Mouse (Mus musculus) limb, embryonic 14.5 days (tissue): Measurements from ENCODE around the gene Gm45837. TPM values are rescaled to one million over a fixed set of nuclear protein-coding genes. Genes with fewer than 3 reads are reported as not detected.

ENCODE experiments used
- ATAC-seq: fragments of 200-750 bp; cut with Nextera tagmentation; 2 replicates; pipeline ENCODE4 v1.8.0; 2017; ENCODE audit warnings: low read depth, moderate number of reproducible peaks, moderate TSS enrichment; ENCODE audit not compliant: low FRiP score
- DNase-seq: peaks from one replicate; pipeline ENCODE4 v3.0.0-alpha.2; 2015; ENCODE audit warnings: low spot score
- H3K27ac ChIP-seq: fragments of 300-500 bp; sonication (generic); replicated peaks from 2 replicates; pipeline ENCODE4 v1.5.1; 2014; ENCODE audit warnings: low read depth, mild to moderate bottlenecking, low read length, moderate library complexity, mixed read lengths
- H3K27me3 ChIP-seq: fragments of 300-500 bp; sonication (generic); 2 replicates; pipeline ENCODE4 v1.6.1; 2014; ENCODE audit warnings: low read length, mixed read lengths; ENCODE audit not compliant: control insufficient read depth, insufficient read depth
- H3K36me3 ChIP-seq: fragments of 300-500 bp; sonication (generic); 2 replicates; pipeline ENCODE4 v1.6.1; 2014; ENCODE audit warnings: mild to moderate bottlenecking, low read length, moderate library complexity, mixed read lengths; ENCODE audit not compliant: control insufficient read depth, insufficient read depth
- H3K4me1 ChIP-seq: fragments of 300-500 bp; sonication (generic); 2 replicates; pipeline ENCODE4 v1.6.1; 2014; ENCODE audit warnings: antibody characterized with exemption, low read length, mixed read lengths; ENCODE audit not compliant: control insufficient read depth, insufficient read depth
- H3K4me2 ChIP-seq: fragments of 300-500 bp; sonication (generic); replicated peaks from 2 replicates; pipeline ENCODE4 v1.6.1; 2014; ENCODE audit warnings: low read depth, mild to moderate bottlenecking, low read length, moderate library complexity; ENCODE audit not compliant: severe bottlenecking
- H3K4me3 ChIP-seq: fragments of 300-500 bp; sonication (generic); replicated peaks from 2 replicates; pipeline ENCODE4 v1.5.1; 2014; ENCODE audit warnings: low read length
- H3K9ac ChIP-seq: fragments of 300-500 bp; sonication (generic); 2 replicates; pipeline ENCODE4 v1.6.1; 2014; ENCODE audit warnings: mild to moderate bottlenecking, low read depth, low read length, moderate library complexity; ENCODE audit not compliant: severe bottlenecking
- H3K9me3 ChIP-seq: fragments of 300-500 bp; sonication (generic); 2 replicates; pipeline ENCODE4 v1.6.1; 2016; ENCODE audit warnings: low read length; ENCODE audit not compliant: control insufficient read depth
- POLR2A ChIP-seq: fragments of 200-500 bp; IDR thresholded peaks from 2 replicates; pipeline ENCODE4 v1.8.0; 2012; ENCODE audit warnings: inconsistent platforms, mild to moderate bottlenecking, moderate library complexity, borderline replicate concordance; ENCODE audit not compliant: insufficient read depth, insufficient read length; ENCODE audit errors: extremely low read depth
- WGBS: fragments of 180-500 bp; shearing (Covaris S2); extraction: QIAGEN DNeasy Blood & Tissue Kit; methylation state at CpG from one replicate; pipeline ENCODE4 v1.1.7; 2014; 5-methylcytosine and 5-hydroxymethylcytosine counted together
- polyA plus RNA-seq, 2 experiments: library from polyadenylated mRNA; depleted of rRNA in 1 of 2; stranded (reverse) in 1 of 2; unstranded in 1 of 2; fragments of >200 nt; fragmentation: Nextera tagmentation in 1 of 2; extraction: Ambion mirVana in 1 of 2; gene quantifications; 2 replicates each; pipeline versions ENCODE4 v1.2.1 to v1.2.3; 2012 to 2014

Gene Gm45837
- polyA plus RNA-seq, 2 experiments = 0.41 to 7.5 TPM

- no peak for TF ChIP-seq POLR2A
- WGBS = 68% methylated on average over 8 of the region's 8 CpGs
- no peak for DNase-seq
Measured at GRCm38 (mm10) chr7:101382378-101382777, 28.3 kb upstream of the Gm45837 start.

DNA sequence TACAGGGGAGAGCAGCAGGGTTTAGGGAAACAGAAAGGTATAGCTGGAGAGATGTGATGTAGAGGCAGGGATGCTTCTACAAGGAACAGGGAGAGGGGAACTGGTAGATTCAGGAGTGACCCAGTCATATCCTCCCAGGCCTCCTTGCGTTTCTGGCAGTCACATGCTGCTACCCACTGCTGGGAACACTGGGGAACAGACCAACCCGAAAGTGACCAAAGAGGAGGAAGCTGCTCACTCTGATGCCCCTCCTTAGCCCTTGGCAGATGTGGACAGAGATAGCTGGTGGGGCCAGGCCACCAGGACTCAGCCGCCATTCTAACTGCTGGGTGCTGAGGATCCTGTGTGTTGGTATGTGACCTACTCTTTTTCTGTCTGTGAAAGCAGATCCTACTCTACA, 26.9 kb upstream of the Gm45837 start:
- no peaks in the 10 kb centered on the region for H3K9me3 ChIP-seq
- no peak overlapping the region for H3K4me3 ChIP-seq
- no peak for TF ChIP-seq POLR2A
- H3K4me1 ChIP-seq = peaks cover 9% of the 10 kb centered on the region; the same call in 1 of the 2 replicates
- ATAC-seq = no peak
- H3K27ac ChIP-seq = no peak overlapping the region
- 74% methylated on average over 3 of the region's 3 CpGs for WGBS
- no peak overlapping the region for H3K9ac ChIP-seq
- H3K36me3 ChIP-seq = no peaks in the 10 kb centered on the region
- H3K4me2 ChIP-seq = no peak overlapping the region
- DNase-seq = no peak
- no peaks in the 10 kb centered on the region for H3K27me3 ChIP-seq

More at GRCm38 (mm10) chr7:101382378-101382777, 28.3 kb upstream of the Gm45837 start:
- Histone ChIP-seq H3K27me3 (no peaks in the 10 kb centered on the region), H3K9me3 (no peaks in the 10 kb centered on the region), H3K4me1 (peaks cover 9% of the 10 kb centered on the region; the same call in 1 of the 2 replicates), H3K4me2 (no peak overlapping the region), H3K4me3 (no peak overlapping the region), H3K27ac (no peak overlapping the region), H3K36me3 (no peaks in the 10 kb centered on the region), H3K9ac (no peak overlapping the region)
- ATAC-seq = no peak

DNA sequence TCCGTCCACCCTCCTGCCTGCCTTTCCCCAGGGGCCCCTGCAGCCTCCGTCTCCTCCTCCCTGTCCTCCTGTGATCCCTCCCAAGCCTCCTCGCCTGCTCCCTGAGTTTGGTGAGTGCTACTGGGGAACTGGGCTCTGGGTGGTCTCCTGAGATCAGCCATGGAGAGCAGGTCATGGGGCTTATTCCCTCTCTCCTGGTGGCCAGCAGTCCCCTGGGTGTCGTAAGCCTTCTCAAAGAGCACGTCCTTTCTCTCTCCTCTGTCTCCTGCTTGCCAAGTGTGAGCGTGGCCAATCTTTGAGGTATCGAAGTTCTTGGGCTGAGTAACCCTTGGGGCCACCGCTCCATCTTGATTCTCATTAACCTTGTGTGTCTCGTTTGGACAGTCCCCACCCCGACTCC, 25.8 kb upstream of the Gm45837 start:
- H3K27ac ChIP-seq = no peak overlapping the region
- ATAC-seq = no peak
- 69% methylated on average over 10 of the region's 10 CpGs for WGBS

GRCm38 (mm10) chr7:101385331-101385733, 25.4 kb upstream of the Gm45837 start:
- H3K27ac ChIP-seq = no peak overlapping the region
- 49% methylated on average over 6 of the region's 6 CpGs for WGBS
- DNase-seq = no peak

More for the DNA sequence above, 25.8 kb upstream of the Gm45837 start:
- TF ChIP-seq POLR2A = no peak
- 0 out of 2 replicates have a peak, but pooled peaks cover under 1% of the 10 kb centered on the region for H3K36me3 ChIP-seq
- H3K9ac ChIP-seq = no peak overlapping the region
- no peaks in the 10 kb centered on the region for H3K9me3 ChIP-seq
- H3K4me2 ChIP-seq = no peak overlapping the region
- H3K27me3 ChIP-seq = no peaks in the 10 kb centered on the region
- H3K4me3 ChIP-seq = no peak overlapping the region
- DNase-seq = no peak
- H3K4me1 ChIP-seq = peaks cover 9% of the 10 kb centered on the region; the same call in 1 of the 2 replicates

DNA sequence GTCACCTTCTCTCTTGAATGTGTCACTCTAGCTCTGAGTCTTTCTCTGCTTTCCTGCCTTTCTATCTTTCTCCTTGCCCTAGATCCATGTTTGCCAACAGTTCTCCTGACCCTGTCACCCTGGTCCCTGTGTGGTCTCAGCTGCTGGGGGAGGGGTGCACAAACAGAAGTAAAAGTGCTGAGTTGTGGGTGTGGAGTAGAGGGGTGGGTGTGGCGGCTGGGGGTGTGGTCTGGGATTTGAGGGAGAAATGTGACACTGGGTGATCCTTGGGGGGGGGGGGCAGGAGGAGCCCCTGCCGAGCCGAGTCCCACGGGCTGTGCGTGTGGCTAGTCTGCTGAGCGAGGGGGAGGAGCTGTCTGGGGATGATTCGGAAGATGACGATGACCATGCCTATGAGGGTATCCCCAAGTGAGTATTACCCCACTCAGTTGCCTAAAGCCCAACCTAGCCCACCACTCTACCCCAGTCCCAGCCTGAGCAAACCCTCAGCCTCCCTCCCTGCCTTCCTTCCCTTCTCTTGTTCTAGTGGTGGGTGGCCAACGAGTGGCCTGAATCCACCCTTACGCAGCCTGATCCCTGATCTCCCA, 24.7 kb upstream of the Gm45837 start:
- peaks cover 3% of the 10 kb centered on the region; the same call in 1 of the 2 replicates for H3K36me3 ChIP-seq
- peaks cover 9% of the 10 kb centered on the region; the same call in 1 of the 2 replicates for H3K4me1 ChIP-seq
- H3K4me3 ChIP-seq = no peak overlapping the region
- no peak for DNase-seq
- H3K9ac ChIP-seq = no peak overlapping the region
- H3K27me3 ChIP-seq = no peaks in the 10 kb centered on the region
- H3K9me3 ChIP-seq = no peaks in the 10 kb centered on the region
- H3K27ac ChIP-seq = no peak overlapping the region
- no peak for ATAC-seq
- WGBS = 56% methylated on average over 9 of the region's 10 CpGs
- TF ChIP-seq POLR2A = no peak
- H3K4me2 ChIP-seq = no peak overlapping the region

More at GRCm38 (mm10) chr7:101385331-101385733, 25.4 kb upstream of the Gm45837 start:
- ATAC-seq = no peak
- Histone ChIP-seq H3K9ac (no peak overlapping the region), H3K4me1 (peaks cover 9% of the 10 kb centered on the region; the same call in 1 of the 2 replicates), H3K4me2 (no peak overlapping the region), H3K4me3 (no peak overlapping the region), H3K9me3 (no peaks in the 10 kb centered on the region), H3K36me3 (0 out of 2 replicates have a peak, but pooled peaks cover 3% of the 10 kb centered on the region), H3K27me3 (no peaks in the 10 kb centered on the region)
- TF ChIP-seq POLR2A = no peak
